Mouse (Mus musculus) heart, embryonic 11.5 days (tissue): ENCODE measurements at regions not wholly inside any gene's neighbourhood (a gene's known extent, or its start where the extent isn't known, plus 50 kb on each side); places are given as distances from the start of the nearest gene placed in this dataset.

Experiments
- ATAC-seq: fragments of 200-750 bp; cut with Nextera tagmentation; replicated peaks from 2 replicates; pipeline ENCODE4 v1.8.0; 2017; ENCODE audit warnings: moderate library complexity; ENCODE audit not compliant: insufficient number of reproducible peaks, low FRiP score, low TSS enrichment
- H3K27ac ChIP-seq: fragments of 300-500 bp; sonication (generic); 2 replicates; pipeline ENCODE4 v1.5.1; 2014; ENCODE audit warnings: mild to moderate bottlenecking, low read depth, low read length
- H3K27me3 ChIP-seq: fragments of 300-500 bp; sonication (generic); 2 replicates; pipeline ENCODE4 v1.6.1; 2014; ENCODE audit warnings: mild to moderate bottlenecking, low read length, mixed read lengths; ENCODE audit not compliant: control insufficient read depth, insufficient read depth
- H3K36me3 ChIP-seq: fragments of 300-500 bp; sonication (generic); 2 replicates; pipeline ENCODE4 v1.6.1; 2014; ENCODE audit warnings: mild to moderate bottlenecking, low read length, moderate library complexity, mixed read lengths; ENCODE audit not compliant: control insufficient read depth, insufficient read depth
- H3K4me1 ChIP-seq: fragments of 300-500 bp; sonication (generic); 2 replicates; pipeline ENCODE4 v1.6.1; 2014; ENCODE audit warnings: low read length; ENCODE audit not compliant: control insufficient read depth, insufficient read depth
- H3K4me2 ChIP-seq: fragments of 300-500 bp; sonication (generic); 2 replicates; pipeline ENCODE4 v1.6.1; 2014; ENCODE audit warnings: mild to moderate bottlenecking, moderate library complexity
- H3K4me3 ChIP-seq: fragments of 300-500 bp; sonication (generic); 2 replicates; pipeline ENCODE4 v1.5.1; 2014; ENCODE audit warnings: low read depth, low read length
- H3K9ac ChIP-seq: fragments of 300-500 bp; sonication (generic); 2 replicates; pipeline ENCODE4 v1.6.1; 2014; ENCODE audit warnings: mild to moderate bottlenecking, low read depth, low read length, moderate library complexity
- H3K9me3 ChIP-seq: fragments of 300-500 bp; sonication (generic); replicated peaks from 2 replicates; pipeline ENCODE4 v1.6.1; 2016; ENCODE audit warnings: low read length; ENCODE audit not compliant: control insufficient read depth
- WGBS: fragments of 180-500 bp; shearing (Covaris S2); extraction: QIAGEN DNeasy Blood & Tissue Kit; methylation state at CpG from one replicate; pipeline ENCODE4 v1.1.7; 2014; ENCODE audit not compliant: insufficient replicate concordance; 5-methylcytosine and 5-hydroxymethylcytosine counted together

- H3K4me1 ChIP-seq: no peaks in the 10 kb centered on the region
- no peaks in the 10 kb centered on the region for H3K9me3 ChIP-seq
- H3K4me2 ChIP-seq: no peak overlapping the region
- H3K27ac ChIP-seq: no peak overlapping the region
- no peak overlapping the region for H3K9ac ChIP-seq
- no peak overlapping the region for H3K4me3 ChIP-seq
- ATAC-seq: no peak
- WGBS: 69% methylated on average over 5 of the region's 5 CpGs
- H3K27me3 ChIP-seq: no peaks in the 10 kb centered on the region
- no peaks in the 10 kb centered on the region for H3K36me3 ChIP-seq
These were observed 121.3 kb upstream of the BC052040 start for GRCm38 (mm10) chr2:115460028-115460881.

- WGBS: 73% methylated on average over 1 of the region's 1 CpGs
- Histone ChIP-seq H3K27me3 (no peaks in the 10 kb centered on the region), H3K36me3 (no peaks in the 10 kb centered on the region), H3K4me1 (no peaks in the 10 kb centered on the region), H3K27ac (no peak overlapping the region), H3K4me2 (no peak overlapping the region), H3K4me3 (no peak overlapping the region), H3K9me3 (no peaks in the 10 kb centered on the region), H3K9ac (no peak overlapping the region)
- ATAC-seq: no peak
These were observed 120.7 kb upstream of the BC052040 start for GRCm38 (mm10) chr2:115460882-115461151.

GRCm38 (mm10) chr2:115466170-115466569, 115.3 kb upstream of the BC052040 start:
- WGBS: 56% methylated on average over 4 of the region's 4 CpGs
- Histone ChIP-seq H3K27ac (no peak overlapping the region), H3K4me2 (no peak overlapping the region), H3K36me3 (no peaks in the 10 kb centered on the region), H3K9ac (no peak overlapping the region), H3K9me3 (no peaks in the 10 kb centered on the region), H3K4me1 (no peaks in the 10 kb centered on the region), H3K27me3 (no peaks in the 10 kb centered on the region), H3K4me3 (no peak overlapping the region)
- no peak for ATAC-seq

- H3K27ac ChIP-seq: no peak overlapping the region
- no peaks in the 10 kb centered on the region for H3K4me1 ChIP-seq
- H3K4me3 ChIP-seq: no peak overlapping the region
- no peak overlapping the region for H3K4me2 ChIP-seq
- H3K36me3 ChIP-seq: no peaks in the 10 kb centered on the region
- ATAC-seq: no peak
- H3K9ac ChIP-seq: no peak overlapping the region
- H3K27me3 ChIP-seq: no peaks in the 10 kb centered on the region
- 83% methylated on average over 11 of the region's 11 CpGs for WGBS
- no peaks in the 10 kb centered on the region for H3K9me3 ChIP-seq
These were observed 114.3 kb upstream of the BC052040 start for GRCm38 (mm10) chr2:115467107-115467745.

GRCm38 (mm10) chr2:115467936-115468335, 113.6 kb upstream of the BC052040 start:
- no peak overlapping the region for H3K4me2 ChIP-seq
- ATAC-seq: no peak
- no peak overlapping the region for H3K4me3 ChIP-seq
- no peak overlapping the region for H3K27ac ChIP-seq
- 80% methylated on average over 6 of the region's 6 CpGs for WGBS
- no peak overlapping the region for H3K9ac ChIP-seq
- no peaks in the 10 kb centered on the region for H3K27me3 ChIP-seq
- no peaks in the 10 kb centered on the region for H3K9me3 ChIP-seq
- no peaks in the 10 kb centered on the region for H3K36me3 ChIP-seq
- H3K4me1 ChIP-seq: no peaks in the 10 kb centered on the region

GRCm38 (mm10) chr2:115468471-115468909, 113.0 kb upstream of the BC052040 start:
- H3K9me3 ChIP-seq: no peaks in the 10 kb centered on the region
- WGBS: 78% methylated on average over 7 of the region's 7 CpGs
- no peak overlapping the region for H3K27ac ChIP-seq
- H3K4me3 ChIP-seq: no peak overlapping the region
- no peaks in the 10 kb centered on the region for H3K36me3 ChIP-seq
- no peak overlapping the region for H3K9ac ChIP-seq
- H3K27me3 ChIP-seq: no peaks in the 10 kb centered on the region
- ATAC-seq: no peak
- H3K4me2 ChIP-seq: no peak overlapping the region
- H3K4me1 ChIP-seq: no peaks in the 10 kb centered on the region

GRCm38 (mm10) chr2:115469165-115469821, 112.2 kb upstream of the BC052040 start:
- no peak overlapping the region for H3K9ac ChIP-seq
- no peaks in the 10 kb centered on the region for H3K27me3 ChIP-seq
- 68% methylated on average over 6 of the region's 6 CpGs for WGBS
- H3K4me3 ChIP-seq: no peak overlapping the region
- no peaks in the 10 kb centered on the region for H3K4me1 ChIP-seq
- H3K36me3 ChIP-seq: no peaks in the 10 kb centered on the region
- H3K4me2 ChIP-seq: no peak overlapping the region
- no peak overlapping the region for H3K27ac ChIP-seq
- no peak for ATAC-seq
- H3K9me3 ChIP-seq: no peaks in the 10 kb centered on the region

- no peaks in the 10 kb centered on the region for H3K36me3 ChIP-seq
- H3K9me3 ChIP-seq: no peaks in the 10 kb centered on the region
- no peak overlapping the region for H3K4me2 ChIP-seq
- ATAC-seq: no peak
- 80% methylated on average over 2 of the region's 2 CpGs for WGBS
- H3K27me3 ChIP-seq: no peaks in the 10 kb centered on the region
- no peak overlapping the region for H3K9ac ChIP-seq
- no peak overlapping the region for H3K27ac ChIP-seq
- H3K4me1 ChIP-seq: no peaks in the 10 kb centered on the region
- H3K4me3 ChIP-seq: no peak overlapping the region
These were observed 109.1 kb upstream of the BC052040 start for GRCm38 (mm10) chr2:115472393-115472792.
